Mouse (Mus musculus) frontal cortex, postnatal 25 days (tissue): ENCODE measurements around the gene Fdxr.

Experiments used
- DNase-seq, 2 experiments: peaks; one replicate each; pipeline ENCODE4 v3.0.0; 2022; ENCODE audit warnings: low spot score in 2 of 2

Gene Fdxr

DNA sequence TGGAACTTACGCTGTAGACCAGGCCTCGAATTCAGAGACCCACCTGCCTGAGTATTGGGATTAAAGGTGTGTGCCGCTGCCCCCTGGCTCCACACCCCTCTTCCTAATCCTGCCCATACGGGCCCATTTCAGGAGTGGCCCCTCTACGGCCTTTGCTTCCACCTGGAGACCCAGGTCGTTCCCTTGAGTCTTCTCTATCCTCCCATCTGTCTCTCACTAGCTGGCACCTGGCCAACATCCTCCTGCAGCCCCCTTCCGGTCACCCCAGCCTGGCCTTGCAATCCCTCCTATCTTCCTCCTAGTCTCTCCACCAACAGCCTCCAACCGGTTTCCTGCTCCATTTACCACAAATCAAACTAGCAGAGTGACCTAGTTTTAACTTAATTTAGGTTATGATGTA is 13.0 kb upstream of the Fdxr start:
- no peak for DNase-seq

DNA sequence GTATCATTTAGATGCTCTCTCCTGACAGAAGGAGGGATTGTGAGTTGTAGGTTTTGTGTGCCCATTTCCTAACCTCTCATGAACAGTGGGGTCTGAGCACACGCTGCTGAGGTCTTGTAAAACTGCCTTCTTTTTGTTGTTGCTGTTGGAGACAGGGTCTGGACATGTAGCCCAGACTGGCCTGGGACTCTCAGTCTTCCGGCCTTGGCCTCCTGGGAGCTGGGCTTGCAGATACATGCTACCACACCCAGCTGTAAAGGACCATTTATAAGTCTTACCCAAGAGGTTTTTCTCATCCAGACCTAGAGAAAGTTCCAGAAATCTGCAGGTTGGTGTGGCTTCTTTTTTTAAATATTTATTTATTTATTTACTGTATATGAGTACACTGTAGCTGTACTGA is 11.5 kb upstream of the Fdxr start:
- DNase-seq = no peak

DNA sequence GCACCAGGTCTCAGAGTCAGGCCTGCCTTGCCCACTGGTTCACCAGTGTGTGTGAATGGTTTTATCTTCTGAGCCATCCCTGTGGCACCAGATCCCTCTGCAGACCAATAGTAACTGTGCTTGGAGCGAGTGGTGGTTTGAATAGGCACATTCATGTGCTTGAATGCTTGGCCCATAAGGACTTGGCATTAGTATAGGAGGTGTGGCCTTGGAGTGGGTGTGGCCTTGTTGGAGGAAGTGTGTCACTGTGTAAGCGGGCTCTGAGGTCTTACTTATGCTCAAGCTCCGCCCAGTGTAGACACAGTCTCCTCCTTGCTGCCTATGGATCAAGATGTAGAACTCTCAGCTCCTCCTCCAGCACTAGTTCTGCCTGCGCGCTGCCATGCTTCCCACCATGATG is 10.5 kb upstream of the Fdxr start:
- DNase-seq = no peak

DNA sequence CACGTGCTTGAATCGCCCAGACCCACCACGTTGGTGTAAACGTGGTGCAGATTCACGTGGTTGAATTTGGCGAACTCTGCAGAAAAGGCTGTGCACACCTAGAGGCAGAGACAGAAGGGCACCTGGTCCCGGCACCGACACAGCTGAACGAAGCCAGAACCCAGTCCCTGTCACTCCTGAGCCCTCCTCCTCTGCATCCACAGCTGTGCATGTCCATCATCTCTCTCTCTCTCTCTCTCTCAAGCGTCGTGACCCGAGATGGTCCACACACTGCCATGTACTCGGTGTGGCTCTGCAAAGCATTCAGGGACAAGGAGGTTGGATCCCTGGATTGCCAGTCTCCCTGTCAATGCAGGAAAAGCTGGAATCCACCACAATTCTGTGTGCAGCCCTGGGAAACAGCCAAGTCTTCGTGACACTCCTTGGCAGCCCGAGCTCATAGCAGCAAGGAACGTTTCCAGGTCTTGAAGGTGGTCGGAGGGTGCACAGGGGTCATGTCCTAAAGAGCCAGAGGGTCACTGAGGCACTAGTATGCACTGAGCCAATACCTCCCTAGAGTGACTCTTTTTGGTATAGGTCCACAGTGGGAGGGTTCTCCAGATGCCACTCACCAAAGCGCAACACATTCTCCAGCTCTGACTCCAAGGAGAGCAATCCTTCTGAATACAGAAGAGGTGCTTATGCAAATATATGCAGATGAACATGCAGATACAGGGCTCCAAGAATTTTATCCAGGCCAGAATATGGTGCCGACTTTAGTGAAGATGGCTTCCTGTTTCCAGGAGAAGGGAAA is 9.5 kb upstream of the Fdxr start:
- DNase-seq = no peak

DNA sequence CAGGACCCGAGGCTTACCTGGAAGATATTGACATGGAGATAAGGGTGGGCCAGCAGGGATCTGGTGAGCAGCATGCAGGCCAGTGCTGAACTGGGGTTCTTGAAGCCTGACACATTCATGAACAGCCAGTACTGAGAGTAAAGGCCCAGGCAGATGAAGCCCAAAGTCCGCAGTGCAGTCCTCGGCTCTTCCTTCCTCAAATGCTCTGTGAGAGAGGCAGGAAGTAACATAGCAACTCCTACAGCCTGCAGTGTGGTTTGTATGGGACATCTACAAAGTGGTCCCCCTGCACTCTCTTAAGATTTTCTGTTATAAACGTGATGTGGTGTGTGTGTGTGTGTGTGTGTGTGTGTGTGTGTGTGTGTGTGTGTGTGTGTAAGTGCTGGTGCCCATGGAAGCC is 8.4 kb upstream of the Fdxr start:
- DNase-seq = no peak

DNA sequence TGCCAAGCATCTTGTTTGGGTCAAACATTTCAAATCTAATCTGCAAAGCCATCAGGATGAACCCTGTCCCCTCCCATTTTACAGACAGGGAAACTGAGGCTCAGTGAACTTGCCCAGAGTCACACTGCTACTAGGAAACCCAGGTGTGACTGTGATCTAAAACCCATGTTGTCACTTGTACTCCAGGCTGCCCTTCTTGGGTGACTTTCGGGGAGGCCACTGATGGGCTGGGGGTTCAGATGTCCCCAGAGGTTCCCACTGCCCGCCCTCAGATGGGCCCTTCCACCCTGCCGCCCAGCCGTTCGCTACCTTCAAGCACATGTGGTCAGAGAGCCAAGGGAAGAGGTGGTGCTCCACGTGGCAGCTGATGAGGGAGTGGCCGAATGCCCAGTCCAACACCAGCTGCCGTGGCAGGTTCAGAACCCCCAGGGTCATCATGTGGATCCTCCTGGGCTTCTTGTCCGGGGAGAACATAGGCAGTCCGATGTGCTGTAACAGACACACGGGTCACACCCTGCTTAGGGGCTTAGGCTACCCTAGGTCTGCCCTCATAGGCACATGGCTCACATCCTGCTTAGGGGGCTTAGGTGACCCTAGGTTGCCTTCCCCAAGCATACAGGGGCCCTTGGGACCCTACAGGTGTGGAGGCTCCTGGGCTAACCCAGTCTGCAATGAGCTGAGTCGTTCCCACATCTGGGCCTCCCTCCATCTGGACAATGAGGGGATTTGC is 7.2 kb upstream of the Fdxr start:
- no peak for DNase-seq

DNA sequence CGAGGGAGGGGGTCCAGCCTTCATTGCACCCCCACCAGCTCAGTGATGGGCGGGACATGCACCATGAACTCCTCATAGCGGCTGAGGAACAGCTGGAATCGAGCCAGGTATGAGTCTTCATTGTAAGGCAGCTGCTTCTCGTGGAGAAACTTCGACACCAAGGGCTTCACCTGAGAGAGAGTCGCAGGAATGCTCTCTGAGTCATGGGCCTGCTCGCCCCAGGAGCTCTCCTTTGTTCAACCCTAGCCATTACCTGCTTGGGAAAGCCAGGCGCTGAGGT is 6.6 kb upstream of the Fdxr start:
- no peak for DNase-seq

DNA sequence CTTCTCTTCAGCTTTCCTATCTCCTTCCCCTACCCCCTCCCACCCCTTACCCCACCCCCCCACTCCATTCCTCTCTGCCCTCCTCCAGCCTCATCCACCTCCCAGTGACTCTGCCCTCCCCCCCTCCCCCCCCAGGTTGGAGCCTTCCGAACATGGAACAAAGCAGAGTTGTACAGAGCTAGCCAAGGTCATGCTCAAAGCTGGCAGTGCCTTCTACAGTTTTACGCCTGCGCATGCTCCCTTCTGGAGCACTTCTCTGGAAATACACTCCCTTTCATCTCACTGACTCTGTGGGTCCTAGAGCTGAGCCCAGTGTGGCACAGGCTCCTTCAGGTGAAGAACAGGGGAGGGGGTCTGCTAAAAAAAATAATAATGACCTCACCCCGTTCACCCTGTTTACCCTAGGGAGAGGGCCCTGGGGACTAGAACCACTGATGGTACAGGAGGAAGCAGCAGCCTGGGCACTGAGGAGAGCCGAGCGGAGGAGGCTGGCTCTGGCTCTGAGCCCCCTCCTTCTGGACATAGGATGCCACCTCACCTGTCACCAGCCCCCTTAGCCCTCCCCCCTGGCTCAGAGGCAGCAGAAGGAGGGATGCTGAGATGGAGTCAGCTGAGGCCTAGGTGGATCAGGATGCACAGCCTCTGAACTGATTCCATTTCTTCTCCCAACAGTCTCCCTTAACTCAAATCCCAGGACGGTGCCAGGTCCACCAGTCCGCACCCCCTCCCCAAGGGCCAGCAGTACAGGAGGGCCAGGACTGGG is 6.1 kb upstream of the Fdxr start:
- no peak for DNase-seq

DNA sequence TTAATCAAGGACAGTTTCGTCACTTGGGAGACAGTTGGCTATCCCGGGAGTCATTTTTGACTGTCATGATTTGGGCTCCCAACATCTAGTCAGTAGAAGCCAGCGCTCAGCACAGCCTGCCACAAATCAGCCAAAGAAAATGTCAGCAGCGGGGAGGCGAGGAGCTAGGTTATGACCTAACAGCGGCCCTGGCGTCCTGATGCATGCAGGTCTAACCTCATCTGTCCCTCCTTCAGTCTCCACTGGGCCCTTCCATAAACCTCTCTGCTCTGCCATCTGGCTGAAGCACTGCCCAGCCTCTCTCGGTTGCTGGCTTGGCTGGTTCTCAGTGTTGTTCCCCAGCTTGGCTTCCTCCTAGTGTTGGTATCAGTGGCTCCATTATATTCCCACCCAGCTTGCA is 5.4 kb upstream of the Fdxr start:
- no peak for DNase-seq

DNA sequence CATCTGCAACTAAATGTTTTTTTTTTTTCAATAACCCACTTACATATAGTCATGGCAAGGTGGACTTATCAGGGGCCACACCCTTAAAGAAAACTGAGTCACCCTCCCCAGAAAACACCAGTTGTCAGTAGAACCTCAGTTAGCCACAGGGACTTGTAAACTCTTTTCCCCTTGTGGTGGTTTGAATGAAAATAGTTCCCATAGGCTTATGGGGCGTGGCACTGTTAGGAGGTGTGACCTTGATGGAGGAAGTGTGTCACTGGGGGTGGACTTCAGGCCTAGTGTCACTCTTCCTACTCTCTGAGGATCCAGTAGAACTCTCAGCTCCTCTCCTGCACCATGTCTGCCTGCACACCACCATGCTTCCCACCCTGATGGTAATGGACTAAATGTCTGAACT is 2.9 kb upstream of the Fdxr start:
- DNase-seq = no peak

DNA sequence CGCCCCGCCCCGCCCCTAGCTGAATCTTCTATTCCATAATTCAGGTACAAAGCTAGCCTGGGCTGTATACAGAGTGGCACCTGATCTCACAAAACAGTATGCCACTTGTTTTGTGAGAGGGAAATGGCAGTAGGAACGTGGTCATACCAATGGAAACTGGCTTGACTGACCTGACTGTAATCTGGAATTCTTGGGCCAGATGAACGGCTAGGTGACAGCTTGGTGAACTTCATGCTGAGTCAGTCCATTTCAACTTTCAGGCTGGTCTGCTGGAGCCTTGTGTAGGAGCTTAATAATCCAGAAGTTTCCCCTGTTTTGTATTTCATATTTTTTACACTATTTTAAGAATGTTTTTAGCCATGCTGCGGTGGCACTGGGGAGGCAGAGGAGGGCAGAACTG is 1.3 kb upstream of the Fdxr start:
- no peak for DNase-seq

DNA sequence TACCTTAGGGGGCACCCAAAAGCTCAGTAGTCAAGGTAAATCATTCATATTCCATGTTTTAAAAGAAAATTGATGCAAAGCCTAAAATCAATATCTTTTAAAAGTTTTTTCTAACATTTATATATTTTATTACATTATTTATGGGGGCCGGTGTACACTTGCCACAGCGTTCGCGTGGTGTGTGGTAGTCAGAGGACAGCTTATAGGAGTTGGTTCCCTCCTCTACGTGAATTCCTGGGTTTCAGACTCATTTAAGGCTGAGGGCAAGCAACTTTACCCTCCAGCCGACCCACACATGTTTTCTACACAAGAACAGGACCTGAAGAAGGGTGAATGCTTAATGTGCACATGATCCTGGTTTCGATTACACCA is 740 bp upstream of the Fdxr start:
- no peak for DNase-seq

DNA sequence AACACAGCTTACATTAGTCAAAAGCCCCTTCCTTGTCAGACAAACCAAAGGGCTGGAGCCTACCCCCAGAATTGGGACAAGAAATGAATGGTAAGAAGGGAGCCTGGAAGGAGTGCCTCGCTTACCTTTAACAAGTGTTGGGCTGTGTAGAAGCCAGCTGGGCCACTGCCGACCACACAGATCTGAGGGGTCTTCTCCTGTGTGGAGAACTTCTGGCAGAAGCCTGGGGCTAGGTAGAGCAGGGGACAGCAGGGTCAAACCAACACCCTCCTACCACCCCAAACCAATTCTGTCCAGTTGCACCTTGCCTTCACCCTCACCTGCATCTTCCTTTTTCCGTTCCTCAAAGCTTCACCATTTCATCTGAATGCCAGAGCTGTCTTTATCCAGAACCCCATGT is 896 bp downstream of the Fdxr start:
- DNase-seq = no peak

DNA sequence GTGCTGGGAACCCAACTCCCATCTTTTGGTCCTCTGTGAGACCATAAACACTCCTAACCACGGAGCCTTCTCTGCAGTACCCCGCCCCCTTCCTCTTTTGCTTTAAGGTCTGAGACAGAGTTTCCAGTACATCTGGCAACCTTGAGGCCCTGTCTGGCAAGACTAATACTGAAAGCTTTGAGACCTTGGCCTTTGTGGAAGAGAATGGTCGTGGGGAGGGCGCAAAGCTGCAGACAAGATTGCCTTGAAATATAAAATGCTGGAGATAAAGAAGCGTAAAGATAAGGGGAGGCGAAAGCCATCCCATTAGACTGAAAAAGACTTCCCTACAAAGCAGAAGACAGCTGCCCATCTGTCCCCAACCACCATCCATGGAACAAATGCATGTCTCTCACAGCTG is 1.3 kb downstream of the Fdxr start:
- DNase-seq = no peak

DNA sequence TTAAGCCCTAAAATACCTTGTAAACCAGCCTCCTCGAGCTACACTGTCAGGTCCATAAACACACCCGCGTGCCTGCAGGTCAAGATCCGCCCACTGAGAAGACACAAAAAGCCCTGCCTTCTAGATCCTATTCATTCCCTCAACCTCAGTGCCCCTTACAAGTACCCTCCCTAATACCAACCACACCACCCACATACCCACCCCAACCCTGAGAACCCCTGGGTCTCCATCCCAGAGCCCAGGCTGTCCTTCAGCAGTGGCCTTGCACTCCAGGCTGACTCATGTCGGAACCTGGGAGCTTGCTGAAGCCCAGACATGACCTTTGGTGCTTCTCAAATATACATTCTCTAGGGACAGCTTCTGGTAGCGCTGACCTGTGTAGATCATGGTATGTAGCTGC is 2.1 kb downstream of the Fdxr start:
- no peak for DNase-seq

DNA sequence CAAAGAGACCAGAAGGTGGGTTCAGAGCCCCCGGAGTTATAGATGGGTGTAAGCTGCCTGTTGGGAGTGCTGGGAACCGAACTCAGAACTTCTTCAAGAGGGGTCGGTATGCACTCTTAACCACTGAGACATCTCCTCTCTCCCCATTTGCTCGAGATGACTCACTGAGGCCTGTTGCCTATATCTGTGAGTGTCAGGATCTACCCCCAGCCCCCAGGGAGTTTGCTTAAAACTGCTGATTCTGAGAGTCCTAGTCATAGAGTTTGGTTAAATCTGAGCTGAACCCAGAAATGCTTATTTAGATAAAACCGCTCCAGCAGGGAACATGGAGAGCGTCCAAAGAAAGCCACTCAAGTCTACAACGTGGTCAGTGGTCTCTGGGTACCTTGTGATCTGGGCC is 2.7 kb downstream of the Fdxr start:
- no peak for DNase-seq

DNA sequence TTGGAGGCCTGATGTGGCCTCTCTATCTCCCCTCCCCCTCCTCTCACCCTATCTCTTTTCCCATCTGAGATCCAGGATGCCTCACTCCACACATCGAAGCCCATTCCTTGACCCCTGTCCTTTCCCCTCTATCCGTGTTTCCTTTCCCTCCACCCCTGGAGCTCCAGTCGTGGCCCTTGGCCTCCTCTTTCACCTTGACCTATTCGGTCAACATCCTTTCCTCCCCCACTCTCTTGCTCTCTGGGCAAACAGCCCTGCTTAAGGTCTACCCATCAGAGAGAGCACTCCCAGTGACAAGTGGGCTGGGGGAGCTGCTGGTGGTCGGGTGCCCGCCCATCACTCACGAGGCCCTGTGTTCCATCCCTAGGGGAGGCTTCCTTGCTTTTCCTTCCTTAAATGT is 3.1 kb downstream of the Fdxr start:
- DNase-seq = no peak

DNA sequence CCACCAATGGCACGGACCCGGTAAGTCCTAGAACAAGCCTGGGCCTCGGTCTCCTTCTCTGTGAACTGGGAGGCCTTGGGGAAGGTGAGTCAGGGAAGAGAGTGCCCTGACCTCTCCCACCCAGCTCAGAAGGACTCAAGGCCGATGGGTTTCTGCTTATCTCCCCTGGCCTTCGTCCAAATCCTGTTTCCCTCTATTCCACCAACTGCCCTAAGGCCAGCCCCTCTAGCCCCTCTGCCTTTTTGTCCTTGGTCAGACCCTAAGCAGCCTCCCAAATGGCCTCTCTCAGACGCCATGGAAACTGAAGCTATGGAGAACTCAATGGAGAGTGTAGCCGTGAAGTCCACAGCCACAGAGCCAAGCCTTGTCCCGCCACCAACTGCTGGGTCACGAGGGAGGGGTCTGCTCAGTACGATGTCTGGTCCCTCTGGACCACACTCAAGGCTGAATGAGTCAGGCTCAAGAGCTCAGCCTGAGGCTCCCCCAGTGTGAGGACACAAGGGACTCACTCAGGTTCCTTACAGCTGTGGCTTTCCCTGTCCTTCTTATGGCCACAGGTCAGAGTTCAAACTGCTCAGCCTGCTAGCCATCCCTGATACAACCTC is 3.9 kb downstream of the Fdxr start:
- DNase-seq = no peak

DNA sequence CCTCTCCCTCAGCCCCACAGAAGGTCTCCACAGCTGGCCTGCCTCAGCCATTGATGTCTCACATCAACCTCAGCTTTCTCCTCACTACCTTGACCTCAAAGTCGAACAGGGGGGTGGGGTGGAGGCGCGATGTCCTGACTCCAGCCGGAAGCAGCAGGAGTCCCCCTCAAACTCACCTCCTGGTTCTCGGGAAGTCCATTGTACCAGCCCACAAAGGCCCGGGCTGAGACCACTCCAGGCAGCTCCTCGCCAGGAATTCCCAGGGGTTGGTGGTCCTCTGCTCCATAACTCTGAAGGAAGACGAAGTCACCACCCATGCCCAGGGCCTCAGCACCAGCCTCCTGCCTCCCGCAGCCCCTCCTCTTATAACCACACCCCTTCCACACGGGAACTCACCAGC is 5.4 kb downstream of the Fdxr start:
- no peak for DNase-seq

DNA sequence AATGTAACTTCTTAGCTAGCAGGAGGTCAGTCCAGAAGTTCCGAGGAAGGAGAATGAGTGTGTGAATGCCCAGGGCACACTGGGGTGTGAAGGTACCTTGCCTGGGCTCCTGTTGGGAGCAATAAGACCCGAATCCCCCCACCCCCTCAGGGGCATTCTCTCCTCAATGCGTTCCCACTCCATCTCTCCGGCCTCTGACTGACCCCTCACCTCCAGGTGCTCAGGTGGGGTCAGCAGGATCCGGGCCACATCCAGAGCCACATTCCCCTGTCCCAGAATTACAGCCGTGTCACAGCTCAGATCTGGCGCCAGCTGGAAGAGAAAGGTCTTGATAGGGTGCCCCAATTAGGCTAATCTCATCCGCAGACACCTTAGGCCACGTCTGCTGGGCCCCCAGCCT is 5.8 kb downstream of the Fdxr start:
- DNase-seq = no peak

DNA sequence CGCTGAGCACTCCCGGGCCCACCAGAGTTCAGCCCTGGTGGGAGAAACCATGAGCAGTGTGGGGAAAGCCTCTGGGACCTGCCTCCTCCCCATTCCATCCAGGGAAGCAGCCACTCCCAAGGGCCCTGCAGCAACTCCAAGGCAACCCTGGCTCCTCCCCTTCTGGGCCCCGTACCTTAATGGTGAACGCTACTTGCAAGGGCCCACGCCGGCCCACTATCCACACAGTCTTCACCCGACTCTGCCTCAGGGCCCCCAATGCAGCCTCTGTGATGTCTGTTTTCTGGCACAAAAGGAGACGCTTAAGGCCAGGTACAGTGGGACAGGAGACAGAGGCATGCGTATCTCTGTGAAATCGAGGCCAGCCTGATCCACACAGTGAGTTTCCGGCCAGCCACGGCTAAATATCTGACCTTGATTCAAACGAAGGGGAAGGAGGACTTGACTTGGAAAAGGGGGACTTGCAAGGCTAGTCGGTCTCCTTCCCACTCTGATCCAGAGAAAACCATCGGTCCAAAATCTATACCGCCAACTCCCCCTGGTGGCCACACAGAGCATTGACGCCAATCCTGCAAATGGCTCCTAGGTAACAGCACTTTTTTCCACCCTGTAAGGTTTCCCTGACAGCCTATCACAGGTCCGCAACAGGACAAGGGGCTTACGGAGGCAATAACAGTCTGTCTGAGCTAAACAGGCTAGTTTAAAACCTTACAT is 6.5 kb downstream of the Fdxr start:
- peak; percentile 71 to 81 for DNase-seq
